Mouse (Mus musculus): ENCODE data around the gene AA986860.
A peak's percentile ranks its signal among the peaks of the same experiment; 100 is the strongest.

Gene AA986860

DNA sequence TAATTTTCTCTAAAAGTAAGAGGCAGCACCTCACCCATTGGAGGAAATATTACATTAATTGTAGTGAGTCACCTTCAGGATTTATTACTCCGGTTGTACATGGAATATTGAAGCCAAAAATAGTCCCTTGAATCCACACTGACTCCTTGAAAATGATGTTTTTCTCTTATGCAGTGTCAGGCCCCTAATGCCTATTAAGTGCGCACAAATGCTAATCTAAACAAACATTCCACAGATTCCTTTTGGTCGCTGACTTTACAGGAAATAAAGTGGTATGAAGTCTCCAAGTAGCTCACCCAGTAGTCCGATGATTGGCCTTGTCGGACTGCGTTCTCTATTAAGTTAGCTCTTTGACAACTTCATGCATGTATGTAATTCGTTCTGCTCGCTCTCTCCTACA lies 3.1 kb downstream of the AA986860 start:
- no peak for DNase-seq (ENCODE audit: low spot score)

DNA sequence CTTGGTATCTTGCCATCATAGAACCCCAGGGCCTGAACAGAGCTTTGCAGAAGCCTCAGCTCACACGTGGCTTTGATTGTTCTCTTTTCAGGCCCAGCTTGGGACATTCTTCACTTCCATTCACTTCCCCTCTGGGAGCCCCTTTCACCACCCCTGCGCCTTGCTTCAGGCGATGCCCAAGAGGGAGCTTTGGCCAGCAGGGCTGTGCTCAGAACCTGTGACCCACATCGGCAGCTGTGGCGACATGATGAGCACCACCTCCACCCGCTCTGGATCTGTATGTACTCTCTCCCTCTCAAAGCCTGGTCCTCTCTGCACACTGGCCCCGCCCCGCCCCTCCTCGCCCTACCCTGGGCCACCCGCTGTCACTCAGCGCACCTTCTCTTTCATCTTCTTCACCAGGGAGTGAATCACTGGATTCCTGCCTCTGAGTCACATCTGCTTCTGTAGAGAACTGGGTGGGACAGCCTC lies 5.7 kb downstream of the AA986860 start:
- DNase-seq (ENCODE audit: low spot score), result no peak

DNA sequence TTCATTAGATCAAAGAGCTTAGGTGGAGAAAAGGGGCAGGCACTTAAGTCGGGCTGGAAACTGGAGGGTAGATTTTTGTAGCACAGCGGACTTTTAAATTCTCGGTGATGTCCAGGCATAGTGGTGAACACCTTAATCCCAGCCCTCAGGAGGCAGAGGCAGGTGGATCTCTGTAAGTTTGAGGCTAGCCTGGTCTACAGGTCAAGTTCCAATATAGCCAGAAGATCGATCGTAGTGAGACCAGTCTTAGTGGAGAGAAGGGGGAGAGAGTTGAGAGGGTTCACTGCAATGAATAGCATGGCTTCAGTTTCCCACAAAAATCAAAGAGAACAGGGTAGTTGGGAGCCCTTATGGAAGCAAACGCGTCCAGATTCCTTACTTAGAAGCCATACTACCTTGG lies 6.1 kb downstream of the AA986860 start:
- DNase-seq (ENCODE audit: low spot score), result no peak

DNA sequence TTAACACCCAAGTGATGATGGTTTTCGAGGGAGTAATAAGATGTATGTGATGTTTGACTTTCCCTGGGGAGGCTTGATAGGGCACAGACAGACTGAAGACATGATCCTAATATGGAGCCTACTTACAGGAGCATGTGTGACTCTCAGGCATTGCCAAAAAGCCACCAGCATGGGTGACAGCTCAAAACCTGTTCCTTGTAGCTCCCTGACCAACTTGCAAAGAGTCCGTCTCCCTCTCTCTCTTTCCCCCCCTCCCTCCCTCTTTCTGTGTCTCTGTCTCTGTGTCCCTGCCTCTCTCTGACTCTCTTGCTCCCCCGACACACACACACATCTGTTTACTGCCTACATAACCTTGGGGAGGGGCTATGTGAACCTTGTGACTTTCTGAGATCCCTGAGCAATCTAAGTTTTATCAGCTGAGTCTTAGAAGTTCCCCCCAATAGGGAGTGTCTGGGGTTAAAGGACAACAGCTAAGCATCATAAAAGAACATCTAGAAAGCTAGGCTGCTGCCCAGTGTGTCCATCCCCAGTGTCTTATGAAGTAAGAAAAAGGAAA lies 6.9 kb downstream of the AA986860 start:
- DNase-seq (ENCODE audit: low spot score), result no peak

DNA sequence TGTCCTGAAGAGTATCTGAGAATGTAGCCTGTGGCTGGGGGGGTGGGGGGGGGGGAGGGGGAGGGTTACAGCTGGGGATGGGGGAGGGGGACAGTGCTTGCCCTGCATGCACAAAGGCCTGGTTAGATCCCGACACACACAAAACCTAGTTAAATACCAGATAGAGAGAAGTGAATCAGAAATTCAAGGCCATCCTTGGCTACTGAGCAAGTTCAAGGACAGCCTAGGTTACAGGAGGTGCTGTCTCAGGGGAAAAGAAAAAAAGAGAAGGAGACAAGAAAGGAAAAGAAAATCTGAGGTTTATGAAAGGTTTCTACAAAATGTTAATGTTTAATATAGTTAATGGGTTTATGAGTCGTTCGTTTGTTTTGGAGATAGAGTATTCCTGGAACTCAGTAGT lies 7.9 kb downstream of the AA986860 start:
- DNase-seq (ENCODE audit: low spot score), result no peak

DNA sequence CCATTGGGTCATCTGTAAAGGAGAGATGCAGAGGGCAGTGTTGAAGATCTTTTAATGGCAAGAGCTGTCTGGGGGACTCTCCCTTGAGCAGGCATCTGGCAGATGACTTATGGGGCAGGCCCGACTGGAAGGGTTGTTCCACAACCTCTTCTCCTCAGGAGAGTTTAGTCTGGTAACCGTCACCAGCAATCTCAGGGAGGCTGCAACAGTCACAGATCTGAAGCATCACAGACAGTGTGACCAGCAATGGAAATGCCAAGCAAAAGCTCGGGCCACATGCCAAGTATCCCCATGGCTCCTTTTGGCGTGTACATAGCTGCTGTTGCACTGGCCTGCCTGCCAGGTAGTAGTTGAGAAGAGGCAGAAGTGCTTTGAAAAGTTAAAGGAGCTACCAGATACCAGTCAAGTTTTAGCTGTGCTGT lies 8.5 kb downstream of the AA986860 start:
- DNase-seq (ENCODE audit: low spot score), result no peak

DNA sequence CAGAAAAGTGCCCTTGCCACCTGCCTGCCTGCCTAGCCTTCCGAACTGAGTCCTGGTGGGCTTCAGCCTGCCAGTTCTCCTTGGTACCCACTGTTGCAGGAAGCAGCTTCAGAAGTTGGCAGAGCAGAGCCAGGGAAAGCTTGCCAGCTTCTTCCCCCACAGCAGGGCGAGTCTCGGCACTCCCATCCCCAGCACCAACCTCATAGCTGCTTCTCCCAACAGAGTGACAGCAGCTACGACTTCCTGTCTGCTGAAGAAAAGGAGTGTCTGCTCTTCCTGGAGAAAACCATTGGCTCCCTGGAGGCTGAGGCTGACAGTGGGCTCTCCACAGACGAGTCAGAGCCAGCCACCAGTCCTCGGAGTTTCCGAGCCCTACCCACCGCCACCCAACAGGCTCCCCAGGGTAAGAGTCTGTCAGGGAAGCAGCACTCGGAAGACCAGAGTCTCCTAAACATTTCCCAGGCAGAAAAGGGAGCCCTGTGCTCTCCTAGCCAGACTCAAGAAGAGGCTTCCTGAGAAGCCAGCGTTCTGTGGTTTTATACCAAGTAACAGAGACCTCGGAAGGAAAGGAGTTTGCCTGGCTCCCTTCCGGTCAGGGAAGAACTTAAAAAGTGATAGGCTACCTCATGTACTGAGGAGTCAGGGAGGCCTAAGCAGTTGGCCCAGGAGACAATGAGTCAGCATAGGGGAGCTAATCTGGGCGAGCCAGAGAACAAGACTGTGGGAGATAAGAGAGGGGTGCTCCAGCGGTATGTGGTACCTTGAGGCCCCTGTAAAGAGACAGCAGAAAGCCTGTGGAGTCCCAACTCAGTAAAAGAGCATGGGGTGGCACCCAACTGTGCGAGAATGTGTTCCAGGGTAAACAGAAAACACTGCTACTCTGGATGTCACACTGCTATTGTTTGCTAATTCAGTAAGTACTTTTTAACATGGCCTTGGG lies 9.3 kb downstream of the AA986860 start:
- DNase-seq (ENCODE audit: low spot score), result no peak

DNA sequence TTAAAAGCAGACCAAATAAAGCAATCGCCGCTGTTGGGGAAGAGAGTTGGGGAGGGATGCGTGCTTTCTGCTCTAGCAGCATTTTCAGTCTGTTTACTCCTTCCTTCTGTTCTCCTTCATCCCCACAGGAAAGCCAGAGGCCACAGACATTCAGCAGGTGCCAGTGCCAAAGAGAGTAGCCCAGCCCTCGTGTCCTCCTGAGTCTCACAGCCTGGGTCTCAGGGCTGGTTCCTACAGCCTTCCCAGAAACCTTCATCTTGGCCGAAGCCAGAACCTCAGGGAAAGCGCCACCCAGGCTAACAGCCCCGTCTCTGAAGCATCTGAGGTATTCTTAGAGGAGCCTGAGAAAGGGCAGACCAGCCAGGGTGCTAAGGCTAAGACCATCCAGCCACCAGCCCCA lies 10.4 kb downstream of the AA986860 start:
- DNase-seq (ENCODE audit: low spot score), result no peak

DNA sequence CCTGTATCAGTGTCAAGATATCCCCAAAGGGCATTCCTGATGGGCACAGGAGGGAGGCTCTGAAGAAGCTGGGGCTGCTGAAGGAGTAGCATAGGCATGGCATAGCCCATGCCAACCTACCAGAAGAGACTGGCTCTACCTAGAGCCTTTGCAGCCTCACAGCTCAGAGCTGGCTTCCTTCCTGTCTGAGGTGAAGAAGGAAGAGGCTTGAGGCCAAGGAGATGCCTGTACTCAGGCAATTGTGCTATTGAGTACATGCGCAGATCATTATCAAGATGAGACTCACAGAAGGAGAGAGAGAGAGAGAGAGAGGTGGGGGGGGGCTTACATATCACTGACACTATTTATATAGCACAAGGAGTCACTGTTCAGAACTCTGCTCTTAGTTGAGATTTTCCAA lies 12.0 kb downstream of the AA986860 start:
- DNase-seq (ENCODE audit: low spot score), result no peak

DNA sequence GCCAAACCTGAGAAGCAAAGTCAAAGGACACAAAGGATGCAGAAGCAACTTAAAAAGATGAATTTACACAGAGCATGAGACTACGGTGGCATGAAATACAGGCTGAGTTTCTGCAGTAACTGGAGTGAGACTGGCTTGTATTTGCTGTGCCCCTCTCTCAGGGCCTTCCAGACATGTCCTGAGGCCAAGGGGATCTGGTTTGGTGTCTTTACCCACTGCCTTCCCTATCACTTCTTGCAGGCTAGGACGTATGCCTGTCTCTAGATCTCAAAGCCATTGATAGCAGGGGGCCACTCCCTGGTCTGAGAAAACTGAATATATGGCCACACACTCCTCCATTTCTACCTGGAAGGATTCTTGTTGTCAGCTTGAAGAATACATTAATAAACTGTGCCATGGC lies 12.4 kb downstream of the AA986860 start:
- DNase-seq (ENCODE audit: low spot score), result no peak

DNA sequence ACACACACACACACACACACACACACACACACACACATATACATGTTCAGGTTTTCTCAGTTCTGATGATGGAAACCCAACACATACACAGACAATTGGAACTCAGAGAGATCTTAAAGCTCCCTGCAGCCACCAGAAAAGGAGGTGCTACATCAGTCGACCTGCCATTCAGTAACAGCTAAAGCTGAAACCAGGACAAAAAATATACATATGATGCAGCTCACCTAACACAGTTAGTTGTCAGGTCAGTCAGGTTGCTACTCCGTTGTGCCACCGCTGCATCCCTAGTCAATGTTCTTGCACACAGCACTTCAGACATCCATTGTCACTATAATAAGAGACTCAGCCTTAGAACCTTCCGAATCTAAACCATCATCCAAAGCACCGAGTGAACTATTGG lies 13.2 kb downstream of the AA986860 start:
- DNase-seq (ENCODE audit: low spot score), result no peak

DNA sequence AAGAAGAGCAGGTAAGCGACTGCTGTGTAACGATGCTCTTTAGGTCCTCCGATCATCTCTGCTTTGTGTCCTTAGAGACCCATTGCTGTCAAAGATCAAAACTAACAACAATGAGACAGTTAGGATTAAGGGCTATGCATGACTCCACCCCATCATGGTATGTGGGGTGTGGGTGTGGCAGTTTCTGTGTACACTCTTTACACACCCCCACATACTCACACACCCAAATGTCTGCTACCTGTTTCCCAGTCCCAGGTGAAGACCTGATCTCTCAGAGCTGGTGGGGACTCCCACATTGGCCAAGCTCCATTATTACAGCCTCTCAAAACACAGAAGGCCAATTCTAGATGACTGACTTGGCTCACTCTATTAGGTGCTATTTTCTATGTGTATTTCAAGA lies 13.8 kb downstream of the AA986860 start:
- DNase-seq (ENCODE audit: low spot score), result no peak

DNA sequence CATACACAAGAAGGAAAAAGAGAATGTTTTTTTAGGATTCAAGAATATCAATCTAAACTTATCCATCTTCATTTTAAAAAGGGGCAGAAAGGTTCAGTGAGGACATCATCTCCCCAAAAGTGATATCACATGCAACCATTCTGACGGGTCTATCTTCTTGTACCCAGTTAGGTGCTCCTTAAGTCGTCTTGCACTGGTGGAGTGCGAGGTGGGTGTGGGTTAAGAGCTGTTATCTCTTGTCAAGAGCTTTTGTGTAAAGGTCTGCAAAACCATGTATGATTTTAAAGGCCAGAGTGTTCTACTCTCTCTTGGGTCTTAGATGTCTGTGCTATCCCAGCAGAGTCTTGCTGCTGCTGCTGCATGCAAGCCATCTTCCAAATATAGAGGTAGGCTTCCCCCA lies 15.0 kb downstream of the AA986860 start:
- DNase-seq (ENCODE audit: low spot score), result no peak

DNA sequence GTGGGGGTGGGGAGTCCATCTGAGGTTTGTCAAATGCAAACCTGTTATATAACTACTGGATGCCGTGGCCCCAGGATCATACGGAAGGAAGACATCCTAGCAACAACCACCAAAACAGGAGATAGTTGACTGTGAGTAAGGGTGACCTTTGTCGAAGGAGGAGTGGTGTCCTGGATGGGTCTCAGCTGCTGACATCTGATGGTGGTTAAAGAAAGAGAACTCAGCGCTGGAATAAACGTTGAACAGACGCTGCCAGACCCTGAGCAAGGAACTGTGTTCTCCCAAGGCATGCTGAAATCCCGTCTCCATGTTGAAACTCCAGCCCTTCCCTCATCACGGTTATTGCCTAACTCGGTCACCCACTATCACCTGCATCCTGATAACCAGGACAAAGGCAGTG lies 27.9 kb downstream of the AA986860 start:
- no peak for DNase-seq (ENCODE audit: low spot score)

DNA sequence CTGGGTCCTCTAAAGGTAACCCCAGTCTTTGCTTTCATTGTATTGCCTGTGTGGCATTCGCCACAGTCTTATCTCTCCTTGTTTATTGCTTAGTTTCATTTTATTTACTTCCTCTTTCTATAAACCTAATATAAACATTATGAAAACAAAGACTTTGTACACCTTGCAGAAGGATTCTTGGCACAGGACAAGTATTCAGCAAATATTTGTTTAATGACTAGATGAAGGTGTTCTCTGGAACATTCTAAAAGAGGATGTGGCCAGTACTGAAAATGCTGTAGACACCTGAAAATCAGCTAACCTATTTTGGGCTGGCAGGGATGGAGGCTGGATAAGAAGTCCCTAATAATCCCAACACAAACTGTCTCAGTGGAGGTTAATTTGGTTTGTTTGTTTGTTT lies 29.8 kb downstream of the AA986860 start:
- DNase-seq (ENCODE audit: low spot score), result no peak

DNA sequence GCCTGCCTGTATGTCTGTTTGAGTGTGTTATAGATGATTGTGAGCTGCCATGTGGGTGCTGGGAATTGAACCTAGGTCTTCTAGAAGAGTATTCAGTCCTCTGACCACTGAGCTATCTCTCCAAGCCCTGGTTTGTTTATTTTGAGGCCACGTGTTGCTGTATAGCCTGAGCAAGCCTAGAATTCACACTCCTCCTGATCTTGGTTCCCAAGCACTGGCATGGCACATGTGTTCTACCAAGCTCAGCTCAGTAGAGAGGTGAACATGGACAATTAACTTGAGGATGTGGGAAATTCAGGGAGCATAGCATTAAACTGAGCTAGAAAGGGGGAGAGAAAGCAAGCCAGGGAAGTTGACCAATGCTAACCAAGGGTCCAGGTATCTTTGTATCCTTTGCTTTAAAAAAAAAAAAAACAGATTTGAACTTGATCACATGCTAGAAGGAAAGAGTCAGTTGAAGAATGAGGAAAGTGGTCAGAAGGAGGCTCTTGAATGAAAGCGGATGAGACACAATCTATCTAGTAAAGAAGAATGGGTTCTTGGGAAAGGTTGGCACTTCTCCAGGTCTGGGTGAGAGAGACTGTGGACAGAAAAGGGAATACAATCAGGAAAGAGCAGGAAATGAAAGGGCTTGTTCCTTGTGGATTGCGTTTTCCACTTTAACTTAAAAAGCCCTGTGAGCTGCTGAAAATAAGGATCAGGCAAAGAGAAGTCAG lies 30.4 kb downstream of the AA986860 start:
- DNase-seq (ENCODE audit: low spot score), result no peak

DNA sequence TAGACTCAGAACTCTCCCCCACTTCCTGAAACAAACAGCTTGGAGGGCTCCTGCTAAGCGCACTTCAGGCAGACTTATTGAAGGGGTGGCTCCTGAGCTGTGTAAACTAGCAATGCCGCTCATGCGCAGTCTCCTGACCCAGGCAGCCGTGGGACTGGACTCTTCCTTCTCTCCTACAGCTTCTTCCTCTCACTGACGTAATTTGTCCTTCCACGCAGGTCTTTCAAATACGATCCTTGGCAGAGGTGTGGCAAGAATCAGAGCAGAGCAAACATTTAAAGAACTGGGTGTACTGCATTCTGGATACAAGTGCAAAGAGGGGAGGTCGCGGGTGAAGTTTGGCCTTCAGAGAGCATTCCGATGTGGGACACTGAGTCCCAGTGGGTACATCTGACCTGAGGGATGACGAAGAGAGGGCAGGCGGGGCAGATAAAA lies 32.3 kb downstream of the AA986860 start:
- DNase-seq (ENCODE audit: low spot score), result peak; percentile 47

DNA sequence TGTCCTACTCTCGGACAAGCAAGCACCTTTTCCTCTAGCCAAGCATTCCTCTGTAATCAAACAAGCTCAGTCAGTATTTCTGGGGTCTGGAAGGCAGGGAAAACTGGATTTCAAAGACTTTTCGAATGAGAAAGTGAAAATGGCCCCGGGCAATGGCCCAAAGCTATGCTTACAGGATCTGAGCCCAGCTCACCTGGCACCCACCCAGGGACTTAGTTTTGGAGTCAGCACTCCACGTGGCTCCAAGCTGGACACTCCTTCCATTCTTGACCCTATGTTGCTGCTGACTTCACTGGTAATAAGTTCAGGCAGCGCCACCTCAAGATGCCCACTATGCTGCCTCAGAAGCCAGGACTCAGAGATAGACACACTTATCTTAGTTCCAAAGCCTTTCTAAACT lies 35.3 kb downstream of the AA986860 start:
- DNase-seq (ENCODE audit: low spot score), result no peak

DNA sequence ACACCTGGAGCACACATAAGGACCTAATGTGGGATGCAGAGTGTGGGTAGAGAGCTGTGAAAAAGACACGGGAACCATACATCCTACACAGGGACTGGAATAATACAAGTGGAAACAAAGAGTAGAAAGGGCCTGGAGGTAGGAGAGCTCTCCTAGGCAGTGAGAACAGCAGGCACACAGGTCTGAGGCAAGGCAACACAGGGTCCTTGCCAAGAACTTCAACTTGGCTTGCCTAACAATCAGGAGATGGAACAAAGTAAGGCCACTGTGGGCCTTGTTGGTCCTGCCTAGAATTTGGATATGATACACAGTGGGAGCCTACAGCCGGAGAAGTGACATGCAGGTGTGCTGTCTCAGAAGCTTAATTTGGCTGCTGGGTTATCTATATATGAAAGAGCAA lies 38.1 kb downstream of the AA986860 start:
- DNase-seq (ENCODE audit: low spot score), result no peak

DNA sequence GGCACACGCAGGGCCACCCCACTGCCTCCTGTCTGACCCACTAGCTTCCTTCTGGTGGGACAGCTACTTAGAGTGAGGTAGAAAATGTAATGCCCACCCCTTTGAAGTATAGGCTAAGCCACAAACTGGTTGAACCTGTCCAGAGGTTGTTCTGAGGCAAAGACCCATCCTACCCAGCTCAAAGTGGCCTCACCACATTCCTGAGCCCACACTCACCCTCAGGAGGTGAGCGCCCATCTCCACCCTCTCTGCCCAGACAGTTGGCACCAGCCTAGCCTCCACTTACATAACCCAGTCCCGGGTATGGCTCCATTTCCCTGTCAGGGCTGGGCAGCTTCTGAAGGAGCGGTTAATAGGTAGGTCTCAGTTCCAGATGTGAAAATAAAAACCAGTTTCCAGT lies 38.7 kb downstream of the AA986860 start:
- DNase-seq (ENCODE audit: low spot score), result no peak

DNA sequence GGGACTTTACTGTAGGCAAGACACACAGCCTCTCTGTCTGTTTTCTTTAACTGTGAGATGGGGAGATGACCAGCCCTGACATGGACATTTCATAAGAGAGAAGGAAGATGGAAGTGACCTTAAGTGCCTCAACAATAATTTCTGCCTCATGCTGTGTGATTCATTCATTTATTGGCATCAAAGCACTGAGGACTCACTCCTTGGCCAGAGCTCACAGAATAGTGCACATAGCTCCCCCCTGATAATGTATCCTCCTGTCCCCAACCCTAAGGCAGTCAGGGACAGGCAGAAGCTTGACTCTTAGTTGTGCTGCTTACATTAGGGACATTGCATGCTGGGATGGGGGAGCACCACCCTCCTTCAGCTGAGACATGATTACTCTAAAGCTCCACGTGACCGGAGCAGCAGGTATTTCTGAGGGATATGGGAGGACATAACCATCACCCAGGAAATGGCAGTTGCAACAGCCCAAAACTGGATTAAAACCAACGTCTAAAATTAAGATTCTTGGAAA lies 39.3 kb downstream of the AA986860 start:
- no peak for DNase-seq (ENCODE audit: low spot score)

DNA sequence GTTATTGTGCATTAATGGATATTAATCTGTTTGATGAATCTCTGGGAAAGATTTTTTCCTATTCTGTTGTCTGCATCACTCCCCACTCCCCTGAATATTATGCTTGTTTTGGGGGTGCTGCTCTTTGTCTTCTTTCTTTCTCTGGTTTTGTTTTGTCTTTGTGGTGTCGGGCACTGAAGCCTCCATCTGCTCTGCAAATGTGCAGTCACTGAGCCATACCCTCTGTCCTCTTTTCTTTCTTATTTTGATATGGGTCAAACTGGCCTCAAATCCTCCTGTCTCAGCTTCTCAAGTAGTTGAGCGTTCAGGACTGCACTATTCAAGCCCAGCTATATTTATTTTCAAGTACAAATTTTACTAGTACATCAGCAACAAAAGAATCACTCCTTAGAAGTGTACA lies 43.5 kb downstream of the AA986860 start:
- DNase-seq (ENCODE audit: low spot score), result no peak
